Mouse (Mus musculus) hematopoietic stem cell, adult 5-6 weeks (primary cell): ENCODE measurements around the gene Gm49396. TPM values are rescaled to one million over a fixed set of nuclear protein-coding genes. Genes with fewer than 3 reads are reported as not detected.

Experiments
- total RNA-seq: library from RNA; stranded (forward); fragments of 172-1452, 232-1000 nt; gene quantifications from 2 replicates; pipeline ENCODE4 v1.2.3, GENCODE M21; 2017

The Gm49396 gene
- total RNA-seq, 1 experiment from 2014 or later: 5.0 TPM

Other genes starting within 250 kb of the Gm49396 start
- 2.2 and 2.8 TPM in 2 replicates for gene Syne4, start 248.5 kb upstream of the Gm49396 start, total RNA-seq
- 0.44 and 3.9 TPM in 2 replicates for gene E130208F15Rik, start 241.6 kb upstream of the Gm49396 start, total RNA-seq
- 8.3 and 11.9 TPM in 2 replicates for gene Sdhaf1, start 239.4 kb upstream of the Gm49396 start, total RNA-seq
- not detected in 2 replicates for gene Lrfn3, start 200.6 kb upstream of the Gm49396 start, total RNA-seq
- gene Tyrobp, start 149.6 kb upstream of the Gm49396 start, total RNA-seq: 50.4 and 134 TPM in 2 replicates
- gene Hcst, start 143.5 kb upstream of the Gm49396 start, total RNA-seq: 11.6 and 14.3 TPM in 2 replicates
- 40.3 and 45.4 TPM in 2 replicates for gene Nfkbid, start 141.6 kb upstream of the Gm49396 start, total RNA-seq
- not detected in 2 replicates for gene Aplp1, start 117.8 kb upstream of the Gm49396 start, total RNA-seq
- gene Kirrel2, start 105.7 kb upstream of the Gm49396 start, total RNA-seq: not detected in 2 replicates
- gene Nphs1, start 105.0 kb upstream of the Gm49396 start, total RNA-seq: 0.55 and 1.4 TPM in 2 replicates
- not detected in 2 replicates for gene Prodh2, start 69.7 kb upstream of the Gm49396 start, total RNA-seq
- gene Arhgap33, start 28.3 kb upstream of the Gm49396 start, total RNA-seq: 10.3 and 15.1 TPM in 2 replicates
- gene Hspb6, start 11.2 kb upstream of the Gm49396 start, total RNA-seq: 1.6 and 2.7 TPM in 2 replicates
- gene Proser3, start 11.0 kb upstream of the Gm49396 start, total RNA-seq: 14.4 and 17.1 TPM in 2 replicates
- 19.6 and 39.0 TPM in 2 replicates for gene Lin37, start 3.5 kb upstream of the Gm49396 start, total RNA-seq
- gene U2af1l4, start within 50 bp of the Gm49396 start, total RNA-seq: 79.4 and 148 TPM in 2 replicates
- gene Psenen, start 283 bp downstream of the Gm49396 start, total RNA-seq: 122 and 158 TPM in 2 replicates
- gene Igflr1, start 2.1 kb downstream of the Gm49396 start, total RNA-seq: 0.63 TPM in 1 of 2 replicates, not detected in the other
- 18.7 and 26.5 TPM in 2 replicates for gene Kmt2b, start 25.4 kb downstream of the Gm49396 start, total RNA-seq
- not detected in 2 replicates for gene Zbtb32, start 35.6 kb downstream of the Gm49396 start, total RNA-seq
- gene Upk1a, start 49.5 kb downstream of the Gm49396 start, total RNA-seq: not detected in 2 replicates
- gene Cox6b1, start 62.8 kb downstream of the Gm49396 start, total RNA-seq: 272 and 375 TPM in 2 replicates
- not detected in 2 replicates for gene Etv2, start 72.5 kb downstream of the Gm49396 start, total RNA-seq
- 17.5 and 44.4 TPM in 2 replicates for gene Rbm42, start 87.0 kb downstream of the Gm49396 start, total RNA-seq
- gene Haus5, start 101.7 kb downstream of the Gm49396 start, total RNA-seq: 16.2 and 20.0 TPM in 2 replicates
- not detected in 2 replicates for gene Pmis2, start 108.3 kb downstream of the Gm49396 start, total RNA-seq
- not detected in 2 replicates for gene 2200002J24Rik, start 135.6 kb downstream of the Gm49396 start, total RNA-seq
- gene Atp4a, start 148.9 kb downstream of the Gm49396 start, total RNA-seq: 0.25 TPM in 1 of 2 replicates, not detected in the other
- gene Tmem147, start 166.2 kb downstream of the Gm49396 start, total RNA-seq: 34.0 and 38.9 TPM in 2 replicates
- gene Gapdhs, start 180.3 kb downstream of the Gm49396 start, total RNA-seq: not detected in 2 replicates
- gene Sbsn, start 188.1 kb downstream of the Gm49396 start, total RNA-seq: 0.25 and 2.8 TPM in 2 replicates
- gene Dmkn, start 200.4 kb downstream of the Gm49396 start, total RNA-seq: 5.8 TPM in 1 of 2 replicates, not detected in the other
- gene Krtdap, start 224.6 kb downstream of the Gm49396 start, total RNA-seq: not detected in 2 replicates